Mouse (Mus musculus): ENCODE results near the gene Arv1. TPM values are rescaled to one million over a fixed set of nuclear protein-coding genes. Genes with fewer than 3 reads are reported as not detected.

Gene Arv1
- polyA plus RNA-seq, 1 experiment from 2014 or later: 40.2 TPM

DNA sequence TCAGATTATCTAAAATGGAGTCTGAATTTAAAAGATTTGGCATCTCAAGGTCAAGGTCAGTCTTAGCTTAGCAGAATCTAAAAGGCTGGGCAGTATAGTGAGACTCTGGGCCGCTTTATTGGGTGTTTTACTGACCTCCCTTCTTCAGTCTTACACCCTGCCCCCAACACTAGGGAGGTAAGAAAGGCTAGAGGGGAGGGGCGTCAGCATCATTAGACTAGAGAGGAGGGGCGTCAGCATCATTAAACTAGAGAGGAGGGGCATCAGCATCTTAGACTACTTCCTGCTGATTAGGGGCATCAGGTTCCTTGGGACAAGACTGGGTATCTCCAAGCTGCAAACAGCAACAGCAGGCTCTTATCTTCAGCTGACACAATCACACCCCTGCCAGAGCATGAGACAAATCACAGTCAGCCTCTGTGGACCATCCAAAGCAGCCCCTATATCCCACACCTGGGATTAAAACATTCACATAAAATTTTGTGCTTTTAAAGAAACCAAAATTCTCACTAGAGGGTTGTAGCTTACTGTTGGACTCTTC is 13.5 kb downstream of the Arv1 start:
- Histone ChIP-seq H3K36me3 (peaks cover 39% of the 10 kb centered on the region), H3K9ac (no peak overlapping the region), H3K4me3 (no peak overlapping the region), H3K27ac (replicated peaks) (no peak overlapping the region), H3K4me1 (replicated peaks) (no peaks in the 10 kb centered on the region), H3K4me2 (no peak overlapping the region), H3K27me3 (no peaks in the 10 kb centered on the region), H3K9me3 (no peaks in the 10 kb centered on the region)
- no peak for ATAC-seq (ENCODE audit: low FRiP score, low read depth)
- WGBS: 76% methylated on average over 3 of the region's 3 CpGs

DNA sequence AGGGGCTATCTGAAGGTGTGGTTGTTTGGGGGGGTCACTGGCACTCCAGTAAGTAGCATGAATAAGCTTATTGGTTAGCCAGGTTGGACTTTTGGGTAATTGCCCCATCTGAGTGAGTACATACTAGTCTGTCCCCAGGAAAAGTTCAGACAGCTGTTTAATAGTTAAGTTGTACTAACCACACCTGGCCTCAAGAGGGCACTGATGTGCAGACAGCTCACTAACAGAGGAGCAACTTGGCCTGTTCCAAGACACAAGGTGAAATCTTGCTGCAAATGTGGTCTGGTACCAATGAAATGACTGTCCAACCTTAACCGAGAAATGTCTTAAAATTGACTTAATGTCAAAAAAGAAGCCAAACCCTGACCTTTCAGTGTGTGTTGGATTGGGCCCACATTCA is 17.3 kb downstream of the Arv1 start:
- H3K4me2 ChIP-seq: no peak overlapping the region
- H3K36me3 ChIP-seq: peaks cover 4% of the 10 kb centered on the region
- no peak overlapping the region for H3K27ac ChIP-seq (replicated peaks)
- no peak overlapping the region for H3K4me3 ChIP-seq
- peak; percentile 13; the same call in 1 of the 2 replicates for ATAC-seq (ENCODE audit: low FRiP score, low read depth)
- no peaks in the 10 kb centered on the region for H3K27me3 ChIP-seq
- H3K9me3 ChIP-seq: no peaks in the 10 kb centered on the region
- WGBS: 76% methylated on average over 1 of the region's 1 CpGs
- no peaks in the 10 kb centered on the region for H3K4me1 ChIP-seq (replicated peaks)
- no peak overlapping the region for H3K9ac ChIP-seq

DNA sequence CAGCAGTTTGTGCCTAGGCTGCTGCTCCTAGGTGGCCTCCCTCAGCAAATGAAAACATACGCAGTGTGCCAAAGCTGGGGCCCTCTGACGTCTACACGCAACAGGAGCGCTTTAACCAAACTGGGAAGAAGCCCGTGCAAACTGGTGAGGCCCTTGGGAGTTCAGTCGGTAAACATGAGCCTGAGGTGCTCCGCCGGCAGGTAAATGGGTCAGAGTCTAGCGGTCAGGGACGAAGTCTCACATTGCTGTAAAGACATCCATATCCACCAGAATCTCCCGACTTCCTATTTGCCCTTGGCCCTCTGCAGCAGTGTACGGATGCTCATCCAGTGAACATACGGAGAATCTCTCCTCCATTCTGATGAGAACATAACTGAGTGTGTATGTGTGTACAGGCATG is 24.7 kb downstream of the Arv1 start:
- Histone ChIP-seq H3K27me3 (peaks cover 24% of the 10 kb centered on the region), H3K27ac (replicated peaks) (no peak overlapping the region), H3K4me3 (no peak overlapping the region), H3K9ac (no peak overlapping the region), H3K9me3 (no peaks in the 10 kb centered on the region; the same call in 1 of the 2 replicates), H3K4me2 (no peak overlapping the region), H3K4me1 (replicated peaks) (peaks cover 9% of the 10 kb centered on the region), H3K36me3 (no peaks in the 10 kb centered on the region)
- no peak for ATAC-seq (ENCODE audit: low FRiP score, low read depth)
- 76% methylated on average over 13 of the region's 13 CpGs for WGBS

DNA sequence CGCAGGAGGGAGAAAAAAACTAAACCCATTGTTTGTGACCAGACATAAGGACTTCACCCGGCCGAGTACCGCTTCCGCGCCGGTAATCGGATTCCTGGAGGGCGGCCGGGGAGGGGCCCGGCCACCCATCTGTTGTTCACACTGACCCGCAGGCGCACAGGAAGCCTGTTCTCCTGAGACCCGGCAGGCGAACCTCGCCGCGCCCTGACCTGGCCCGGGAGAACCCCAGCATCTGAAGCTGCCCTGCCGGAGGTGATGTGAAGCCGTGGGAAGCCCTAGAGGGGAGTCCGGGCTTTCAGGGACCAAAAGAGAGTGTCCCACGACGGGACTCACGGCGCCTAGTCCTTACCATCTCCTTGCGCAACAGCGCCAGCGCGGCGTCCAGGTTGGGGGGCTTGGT is 29.3 kb downstream of the Arv1 start:
- no peaks in the 10 kb centered on the region for H3K36me3 ChIP-seq
- H3K9ac ChIP-seq: peak overlapping the region; percentile 21; the same call in 1 of the 2 replicates
- no peaks in the 10 kb centered on the region; the same call in 1 of the 2 replicates for H3K9me3 ChIP-seq
- H3K4me3 ChIP-seq: peak overlapping the region; percentile 47
- no peak for ATAC-seq (ENCODE audit: low FRiP score, low read depth)
- H3K27ac ChIP-seq (replicated peaks): no peak overlapping the region
- H3K4me2 ChIP-seq: peak overlapping the region; percentile 89
- WGBS: under 1% methylated on average over 31 of the region's 31 CpGs
- peaks cover 46% of the 10 kb centered on the region for H3K27me3 ChIP-seq
- peaks cover 15% of the 10 kb centered on the region for H3K4me1 ChIP-seq (replicated peaks)

DNA sequence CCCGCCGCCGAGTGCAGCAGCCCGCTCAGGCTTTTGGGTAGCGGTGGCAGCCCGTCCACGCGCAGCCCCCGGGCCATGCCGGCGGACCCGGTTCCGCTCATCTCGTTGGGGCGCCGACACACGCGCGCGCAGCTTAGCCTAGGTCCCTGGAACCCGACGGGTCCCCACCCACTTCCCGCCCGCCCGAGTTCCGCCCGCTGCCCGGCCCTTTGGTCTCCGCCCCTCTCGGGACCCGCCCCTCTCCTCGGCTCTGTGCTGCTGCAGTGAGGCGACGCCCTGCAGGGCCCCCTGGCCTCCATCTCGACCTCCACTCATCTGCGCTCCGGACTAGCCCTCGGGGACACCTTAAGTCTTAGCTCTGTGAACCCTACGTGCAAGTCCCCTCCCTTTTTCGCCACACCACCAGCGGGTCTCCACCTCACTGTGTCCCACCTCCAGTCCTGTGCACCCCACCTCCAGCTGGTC is 29.8 kb downstream of the Arv1 start, which contains the start of gene Fam89a:
Fam89a (minus strand) TSS at position 124 of the 465 bp plus-strand sequence.
- ATAC-seq (ENCODE audit: low FRiP score, low read depth): peak; percentile 29; the same call in 1 of the 2 replicates
- Histone ChIP-seq H3K36me3 (no peaks in the 10 kb centered on the region), H3K9me3 (no peaks in the 10 kb centered on the region; the same call in 1 of the 2 replicates), H3K9ac (peak within 1 kb of the TSS; percentile 21; the same call in 1 of the 2 replicates), H3K27me3 (peaks cover 46% of the 10 kb centered on the region), H3K4me2 (peak within 1 kb of the TSS; percentile 89), H3K4me3 (peak within 1 kb of the TSS; percentile 47), H3K27ac (replicated peaks) (no peak within 1 kb of the TSS), H3K4me1 (replicated peaks) (peaks cover 15% of the 10 kb centered on the region)
- WGBS: under 1% methylated on average over 40 of the region's 41 CpGs

DNA sequence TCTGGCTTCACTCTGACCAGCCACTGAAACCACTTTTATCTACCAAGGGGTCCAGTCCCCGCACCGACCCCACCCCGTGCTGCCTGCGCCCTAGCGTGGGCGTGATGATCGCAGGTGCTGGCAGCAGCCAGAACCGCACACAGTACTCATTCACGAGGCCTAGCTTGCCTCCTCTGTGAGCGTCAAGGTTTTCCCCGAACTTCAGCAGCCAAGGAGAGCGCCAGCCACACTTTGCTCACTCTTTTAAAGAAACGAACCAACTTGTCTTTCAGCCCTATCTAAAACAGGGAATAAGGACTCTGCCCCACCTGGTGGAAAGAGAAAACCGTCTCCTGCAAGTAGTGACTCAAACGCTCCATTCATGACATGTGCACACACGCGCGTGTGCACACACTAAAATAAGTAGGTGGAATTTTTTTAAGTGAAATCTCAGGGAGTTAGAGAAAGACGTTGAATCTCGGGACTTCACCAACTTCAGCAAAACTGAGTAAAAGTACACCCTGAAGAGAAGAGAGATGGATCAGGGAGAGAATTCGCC is 30.5 kb downstream of the Arv1 start:
- no peaks in the 10 kb centered on the region; the same call in 1 of the 2 replicates for H3K9me3 ChIP-seq
- no peak overlapping the region for H3K9ac ChIP-seq
- H3K4me1 ChIP-seq (replicated peaks): peaks cover 15% of the 10 kb centered on the region
- no peak overlapping the region for H3K27ac ChIP-seq (replicated peaks)
- H3K4me2 ChIP-seq: peak overlapping the region; percentile 89; the same call in 1 of the 2 replicates
- H3K27me3 ChIP-seq: peaks cover 46% of the 10 kb centered on the region
- no peak overlapping the region for H3K4me3 ChIP-seq
- 36% methylated on average over 21 of the region's 21 CpGs for WGBS
- ATAC-seq (ENCODE audit: low FRiP score, low read depth): no peak
- H3K36me3 ChIP-seq: no peaks in the 10 kb centered on the region

DNA sequence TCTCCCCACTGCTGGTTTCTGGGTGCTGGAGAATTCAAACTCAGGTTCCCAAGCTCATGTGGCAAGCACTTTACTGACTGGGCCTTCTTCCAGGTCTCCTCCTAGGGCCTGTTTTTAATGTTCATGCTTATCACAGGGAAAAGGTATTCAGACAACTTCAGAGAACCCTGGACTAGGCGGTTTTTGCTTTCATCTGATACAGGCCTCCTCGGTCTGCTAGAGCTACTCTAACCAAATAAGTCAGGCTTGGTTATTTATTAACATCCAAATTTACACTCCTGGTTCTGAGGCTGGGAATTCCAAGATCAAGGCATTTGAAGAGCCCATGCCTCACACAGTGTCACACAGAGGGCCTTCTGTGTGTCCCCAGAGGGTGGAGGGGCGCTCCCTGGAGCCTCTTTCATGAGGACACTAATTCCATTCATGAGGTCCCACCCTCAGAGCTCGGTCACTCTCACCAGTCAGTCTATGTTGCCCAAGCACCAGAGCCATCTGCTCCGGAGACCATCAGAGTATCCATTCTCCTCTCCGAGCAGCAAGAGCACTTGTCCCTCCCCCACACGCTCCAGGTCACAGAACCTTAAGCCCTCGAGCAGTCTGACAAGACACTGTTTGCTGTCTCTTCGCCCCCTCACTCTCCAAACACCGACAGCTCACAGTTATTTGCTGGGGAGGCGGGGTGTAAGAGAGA is 32.3 kb downstream of the Arv1 start:
- H3K9me3 ChIP-seq: no peaks in the 10 kb centered on the region
- no peak overlapping the region for H3K27ac ChIP-seq (replicated peaks)
- H3K27me3 ChIP-seq: peaks cover 45% of the 10 kb centered on the region
- ATAC-seq (ENCODE audit: low FRiP score, low read depth): peak; percentile 60; the same call in 1 of the 2 replicates
- H3K4me2 ChIP-seq: no peak overlapping the region
- no peaks in the 10 kb centered on the region for H3K36me3 ChIP-seq
- 19% methylated on average over 11 of the region's 11 CpGs for WGBS
- H3K4me3 ChIP-seq: no peak overlapping the region
- H3K4me1 ChIP-seq (replicated peaks): peaks cover 15% of the 10 kb centered on the region
- no peak overlapping the region for H3K9ac ChIP-seq

DNA sequence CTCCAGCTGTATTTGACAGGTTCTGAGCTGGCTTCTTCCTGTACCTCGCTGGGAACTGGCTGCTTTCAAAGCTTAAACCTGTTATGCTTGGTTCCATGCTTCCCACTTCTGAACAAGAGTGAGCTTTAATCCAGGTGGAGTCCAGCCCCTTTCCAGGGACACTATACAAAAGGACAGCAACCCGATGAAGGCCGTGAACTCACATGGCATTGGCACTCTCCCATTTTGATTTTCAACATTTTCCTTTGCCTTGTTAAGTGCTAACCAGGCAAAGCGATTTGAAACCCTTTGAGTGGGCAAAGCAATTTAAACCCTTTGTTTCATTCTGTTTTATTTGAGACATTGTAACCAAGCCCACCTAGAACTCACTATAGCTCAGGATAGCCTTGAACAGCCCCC is 32.9 kb downstream of the Arv1 start:
- 50% methylated on average over 4 of the region's 4 CpGs for WGBS
- Histone ChIP-seq H3K36me3 (no peaks in the 10 kb centered on the region), H3K4me3 (no peak overlapping the region), H3K9ac (no peak overlapping the region), H3K27me3 (peaks cover 40% of the 10 kb centered on the region), H3K4me1 (replicated peaks) (peaks cover 15% of the 10 kb centered on the region), H3K9me3 (no peaks in the 10 kb centered on the region), H3K27ac (replicated peaks) (no peak overlapping the region), H3K4me2 (no peak overlapping the region)
- no peak for ATAC-seq (ENCODE audit: low FRiP score, low read depth)

DNA sequence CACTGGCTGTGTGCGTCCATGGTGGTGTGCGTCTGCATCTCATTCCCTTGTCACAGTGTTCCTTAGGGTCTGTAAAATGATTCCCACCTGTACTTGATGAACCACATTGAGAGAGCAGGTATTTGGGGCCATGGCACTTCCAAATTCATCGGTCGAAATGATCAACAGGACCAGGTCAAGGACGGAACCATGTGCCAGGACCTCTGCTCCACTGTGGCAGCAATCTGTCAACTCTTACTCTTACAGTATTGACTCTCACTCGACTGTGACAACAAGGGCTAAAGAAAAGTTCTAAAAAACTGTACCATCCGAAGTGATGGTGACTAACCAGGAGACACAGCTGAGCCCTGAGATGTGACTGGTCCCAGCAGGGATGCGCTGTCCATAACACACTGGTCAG is 33.5 kb downstream of the Arv1 start:
- no peak for ATAC-seq (ENCODE audit: low FRiP score, low read depth)
- Histone ChIP-seq H3K9me3 (no peaks in the 10 kb centered on the region), H3K27ac (replicated peaks) (no peak overlapping the region), H3K4me3 (no peak overlapping the region), H3K27me3 (peaks cover 33% of the 10 kb centered on the region), H3K9ac (no peak overlapping the region), H3K4me2 (no peak overlapping the region), H3K36me3 (no peaks in the 10 kb centered on the region), H3K4me1 (replicated peaks) (peaks cover 15% of the 10 kb centered on the region)
- WGBS: 88% methylated on average over 8 of the region's 8 CpGs

DNA sequence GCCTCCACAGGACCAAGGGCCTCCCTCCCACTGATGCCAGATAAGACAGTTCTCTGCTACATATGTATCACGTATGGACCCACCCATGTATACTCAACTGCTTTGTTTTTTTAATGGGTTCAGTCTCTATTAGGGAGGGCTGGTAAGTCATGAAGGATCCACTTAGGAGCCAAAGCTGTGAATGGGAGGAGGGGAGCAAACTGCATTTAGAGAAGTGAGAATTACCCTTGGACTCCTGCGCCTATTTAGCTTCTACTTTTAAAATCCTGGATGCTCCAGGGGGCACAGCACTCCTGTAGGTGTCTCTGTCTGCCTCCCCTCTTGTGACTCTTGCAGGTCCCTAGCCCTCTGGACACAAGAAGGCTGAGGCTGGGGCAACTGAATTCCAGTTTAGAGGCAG is 34.2 kb downstream of the Arv1 start:
- Histone ChIP-seq H3K9me3 (no peaks in the 10 kb centered on the region), H3K27me3 (peaks cover 26% of the 10 kb centered on the region), H3K4me3 (no peak overlapping the region), H3K27ac (replicated peaks) (no peak overlapping the region), H3K9ac (no peak overlapping the region), H3K4me1 (replicated peaks) (peaks cover 11% of the 10 kb centered on the region), H3K4me2 (no peak overlapping the region), H3K36me3 (no peaks in the 10 kb centered on the region)
- 73% methylated on average over 2 of the region's 2 CpGs for WGBS
- ATAC-seq (ENCODE audit: low FRiP score, low read depth): no peak

DNA sequence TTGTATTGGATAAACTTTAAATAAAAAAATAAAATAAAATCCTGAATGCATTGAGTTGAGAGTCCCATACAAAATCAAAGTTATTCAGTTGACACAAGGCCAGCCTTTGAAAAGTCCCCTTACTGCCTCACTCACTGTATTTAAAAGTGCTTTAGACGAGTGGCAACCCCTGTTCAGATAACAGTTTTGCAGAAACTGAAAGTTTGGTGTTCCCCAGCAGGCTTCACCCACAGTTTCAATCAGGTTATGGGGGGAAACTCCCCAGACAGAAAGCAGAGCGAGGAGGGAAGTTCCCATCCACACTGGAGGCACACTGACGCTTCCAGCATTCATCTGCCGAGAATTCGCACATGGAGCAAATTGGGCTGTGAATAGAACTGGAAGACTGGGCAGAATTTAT is 34.7 kb downstream of the Arv1 start:
- ATAC-seq (ENCODE audit: low FRiP score, low read depth): no peak
- H3K4me2 ChIP-seq: no peak overlapping the region
- no peak overlapping the region for H3K27ac ChIP-seq (replicated peaks)
- H3K9me3 ChIP-seq: no peaks in the 10 kb centered on the region
- no peak overlapping the region for H3K9ac ChIP-seq
- H3K27me3 ChIP-seq: peaks cover 22% of the 10 kb centered on the region
- H3K36me3 ChIP-seq: no peaks in the 10 kb centered on the region
- 69% methylated on average over 5 of the region's 5 CpGs for WGBS
- H3K4me1 ChIP-seq (replicated peaks): peaks cover 7% of the 10 kb centered on the region
- H3K4me3 ChIP-seq: no peak overlapping the region

DNA sequence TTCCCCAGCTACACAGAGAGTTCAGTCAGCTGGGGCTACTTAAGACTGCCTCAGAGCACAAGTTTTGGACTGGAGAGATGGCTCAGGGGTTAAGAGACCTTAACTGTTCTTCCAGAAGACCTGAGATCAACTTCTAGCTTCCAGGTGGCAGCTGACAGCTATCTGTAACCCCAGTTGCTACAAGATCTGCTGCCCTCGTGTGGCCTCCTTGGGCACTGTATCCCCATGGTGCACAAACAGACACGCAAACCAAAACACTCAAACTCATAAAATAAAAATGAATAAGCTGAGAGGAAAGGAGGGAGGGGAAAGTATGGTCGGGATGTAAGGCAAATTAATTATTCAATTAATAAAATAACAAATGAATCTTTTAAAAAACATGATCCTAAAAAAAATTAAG is 36.6 kb downstream of the Arv1 start:
- Histone ChIP-seq H3K4me2 (no peak overlapping the region), H3K9me3 (no peaks in the 10 kb centered on the region), H3K4me1 (replicated peaks) (no peaks in the 10 kb centered on the region), H3K36me3 (no peaks in the 10 kb centered on the region), H3K27me3 (peaks cover 4% of the 10 kb centered on the region; the same call in 1 of the 2 replicates), H3K27ac (replicated peaks) (no peak overlapping the region), H3K4me3 (no peak overlapping the region), H3K9ac (no peak overlapping the region)
- no peak for ATAC-seq (ENCODE audit: low FRiP score, low read depth)
- 40% methylated on average over 3 of the region's 3 CpGs for WGBS
